Comparison of ENCODE assay signal across 13 mouse cellular contexts in the genomic region with DNA sequence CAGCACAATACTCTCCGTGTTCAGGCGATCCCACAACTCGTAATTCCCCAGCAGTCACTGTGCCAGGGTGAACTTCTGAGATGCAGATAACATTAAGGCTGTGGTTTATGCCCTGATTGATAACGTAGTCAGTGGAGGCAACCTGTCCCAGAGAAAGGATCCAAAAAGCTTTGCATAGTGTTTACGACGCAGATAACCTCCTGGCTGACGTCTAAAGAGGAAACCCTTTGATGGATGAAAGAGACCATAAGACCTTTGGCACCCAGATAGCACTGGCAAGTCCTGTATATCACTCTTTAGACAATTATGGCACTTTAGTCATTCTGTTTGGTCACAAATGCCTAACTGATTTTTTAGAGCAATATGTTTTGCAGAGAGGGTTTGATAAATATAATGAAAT.
"Had no signal": no experiment of that assay in that cellular context is flagged by ENCODE, and none has a peak within 500 bp of the region (broad histone marks: within the 10 kb centered on the region; RNA-seq: fewer than 3 reads in every experiment).

No protein-coding gene starts in this region.

- H3K4me2 ChIP-seq: liver, embryonic 11.5 days; liver, embryonic 15.5 days; lung, embryonic 14.5 days; midbrain, embryonic 12.5 days had no signal

- H3K27me3 ChIP-seq: liver, embryonic 15.5 days had no signal

- H3K9me3 ChIP-seq: liver, embryonic 15.5 days; midbrain, embryonic 12.5 days had no signal

- DNase-seq: kidney, adult 18-20 months; kidney, postnatal 10 days; left cerebral cortex, postnatal 4 days; lung, embryonic 14.5 days; lung, postnatal 10 days; lung, postnatal 4 days; right cerebral cortex, postnatal 4 days; spleen, adult 18-20 months; thymus, adult 18-20 months; thymus, postnatal 14 days had no signal

- H3K4me3 ChIP-seq: liver, embryonic 15.5 days; midbrain, embryonic 12.5 days had no signal

- H3K4me1 ChIP-seq: liver, embryonic 15.5 days; midbrain, embryonic 12.5 days had no signal

- H3K9ac ChIP-seq: liver, embryonic 15.5 days; lung, embryonic 14.5 days; midbrain, embryonic 12.5 days had no signal

- H3K27ac ChIP-seq: liver, embryonic 15.5 days; midbrain, embryonic 12.5 days had no signal

- H3K36me3 ChIP-seq: liver, embryonic 15.5 days; midbrain, embryonic 12.5 days had no signal
